Mouse (Mus musculus): ENCODE data around the gene Slc24a3. TPM values are rescaled to one million over a fixed set of nuclear protein-coding genes. Genes with fewer than 3 reads are reported as not detected.

Slc24a3 gene
- polyA plus RNA-seq, 1 experiment from 2014 or later, result 3.1 TPM

GRCm38 (mm10) chr2:145620709-145621108 is 453.2 kb downstream of the Slc24a3 start:
- ATAC-seq, result no peak
- Histone ChIP-seq H3K4me2 (ENCODE audit: low read depth, low read length) (no peak overlapping the region), H3K4me1 (ENCODE audit: control insufficient read depth, insufficient read depth, low read length) (peaks cover 8% of the 10 kb centered on the region; the same call in 1 of the 2 replicates), H3K27ac (ENCODE audit: low read length) (no peak overlapping the region), H3K27me3 (replicated peaks; ENCODE audit: control insufficient read depth, insufficient read depth, low read length) (no peaks in the 10 kb centered on the region), H3K4me3 (ENCODE audit: low read length) (no peak overlapping the region), H3K36me3 (ENCODE audit: control insufficient read depth, insufficient read depth, low read length) (no peaks in the 10 kb centered on the region), H3K9me3 (ENCODE audit: control insufficient read depth, low read length) (no peaks in the 10 kb centered on the region), H3K9ac (ENCODE audit: low read depth, low read length) (no peak overlapping the region)

GRCm38 (mm10) chr2:145621119-145621518 is 453.6 kb downstream of the Slc24a3 start:
- Histone ChIP-seq H3K4me1 (ENCODE audit: control insufficient read depth, insufficient read depth, low read length) (peaks cover 8% of the 10 kb centered on the region; the same call in 1 of the 2 replicates), H3K4me3 (ENCODE audit: low read length) (no peak overlapping the region), H3K9me3 (ENCODE audit: control insufficient read depth, low read length) (no peaks in the 10 kb centered on the region), H3K27me3 (replicated peaks; ENCODE audit: control insufficient read depth, insufficient read depth, low read length) (no peaks in the 10 kb centered on the region), H3K36me3 (ENCODE audit: control insufficient read depth, insufficient read depth, low read length) (no peaks in the 10 kb centered on the region), H3K9ac (ENCODE audit: low read depth, low read length) (no peak overlapping the region), H3K27ac (ENCODE audit: low read length) (no peak overlapping the region), H3K4me2 (ENCODE audit: low read depth, low read length) (no peak overlapping the region)
- ATAC-seq, result no peak
- WGBS, result 14% methylated on average over 9 of the region's 9 CpGs

GRCm38 (mm10) chr2:145631123-145631798 is 463.7 kb downstream of the Slc24a3 start:
- 78% methylated on average over 6 of the region's 6 CpGs for WGBS
- no peak for ATAC-seq
- Histone ChIP-seq H3K9me3 (ENCODE audit: control insufficient read depth, low read length) (no peaks in the 10 kb centered on the region), H3K4me1 (ENCODE audit: control insufficient read depth, insufficient read depth, low read length) (no peaks in the 10 kb centered on the region), H3K4me2 (ENCODE audit: low read depth, low read length) (no peak overlapping the region), H3K9ac (ENCODE audit: low read depth, low read length) (no peak overlapping the region), H3K36me3 (ENCODE audit: control insufficient read depth, insufficient read depth, low read length) (no peaks in the 10 kb centered on the region), H3K27ac (ENCODE audit: low read length) (no peak overlapping the region), H3K4me3 (ENCODE audit: low read length) (no peak overlapping the region), H3K27me3 (replicated peaks; ENCODE audit: control insufficient read depth, insufficient read depth, low read length) (no peaks in the 10 kb centered on the region)

- H3K4me3 ChIP-seq (ENCODE audit: low read length), result no peak overlapping the region
- peak; percentile 65; the same call in 1 of the 2 replicates for ATAC-seq
- H3K9me3 ChIP-seq (ENCODE audit: control insufficient read depth, low read length), result no peaks in the 10 kb centered on the region
- H3K9ac ChIP-seq (ENCODE audit: low read depth, low read length), result no peak overlapping the region
- 36% methylated on average over 4 of the region's 4 CpGs for WGBS
- no peak overlapping the region for H3K27ac ChIP-seq (ENCODE audit: low read length)
- H3K4me2 ChIP-seq (ENCODE audit: low read depth, low read length), result no peak overlapping the region
- H3K36me3 ChIP-seq (ENCODE audit: control insufficient read depth, insufficient read depth, low read length), result no peaks in the 10 kb centered on the region
- no peaks in the 10 kb centered on the region for H3K27me3 ChIP-seq (replicated peaks; ENCODE audit: control insufficient read depth, insufficient read depth, low read length)
- H3K4me1 ChIP-seq (ENCODE audit: control insufficient read depth, insufficient read depth, low read length), result no peaks in the 10 kb centered on the region
These were observed 464.2 kb downstream of the Slc24a3 start for GRCm38 (mm10) chr2:145631799-145632174.

GRCm38 (mm10) chr2:145633811-145634210 is 466.3 kb downstream of the Slc24a3 start:
- Histone ChIP-seq H3K9ac (ENCODE audit: low read depth, low read length) (no peak overlapping the region), H3K27me3 (replicated peaks; ENCODE audit: control insufficient read depth, insufficient read depth, low read length) (no peaks in the 10 kb centered on the region), H3K9me3 (ENCODE audit: control insufficient read depth, low read length) (no peaks in the 10 kb centered on the region), H3K4me3 (ENCODE audit: low read length) (no peak overlapping the region), H3K27ac (ENCODE audit: low read length) (peak overlapping the region; percentile 7; the same call in 1 of the 2 replicates), H3K4me2 (ENCODE audit: low read depth, low read length) (no peak overlapping the region), H3K36me3 (ENCODE audit: control insufficient read depth, insufficient read depth, low read length) (no peaks in the 10 kb centered on the region), H3K4me1 (ENCODE audit: control insufficient read depth, insufficient read depth, low read length) (no peaks in the 10 kb centered on the region)
- ATAC-seq, result no peak
- WGBS, result 62% methylated on average over 5 of the region's 5 CpGs

- no peaks in the 10 kb centered on the region for H3K9me3 ChIP-seq (ENCODE audit: control insufficient read depth, low read length)
- ATAC-seq, result no peak
- 70% methylated on average over 21 of the region's 21 CpGs for WGBS
- H3K27ac ChIP-seq (ENCODE audit: low read length), result no peak overlapping the region
- H3K36me3 ChIP-seq (ENCODE audit: control insufficient read depth, insufficient read depth, low read length), result no peaks in the 10 kb centered on the region
- H3K27me3 ChIP-seq (replicated peaks; ENCODE audit: control insufficient read depth, insufficient read depth, low read length), result no peaks in the 10 kb centered on the region
- no peak overlapping the region for H3K9ac ChIP-seq (ENCODE audit: low read depth, low read length)
- no peak overlapping the region for H3K4me2 ChIP-seq (ENCODE audit: low read depth, low read length)
- H3K4me1 ChIP-seq (ENCODE audit: control insufficient read depth, insufficient read depth, low read length), result no peaks in the 10 kb centered on the region
- H3K4me3 ChIP-seq (ENCODE audit: low read length), result no peak overlapping the region
These were observed 472.9 kb downstream of the Slc24a3 start for GRCm38 (mm10) chr2:145640255-145640984.

- Histone ChIP-seq H3K9ac (ENCODE audit: low read depth, low read length) (no peak overlapping the region), H3K9me3 (ENCODE audit: control insufficient read depth, low read length) (no peaks in the 10 kb centered on the region), H3K4me1 (ENCODE audit: control insufficient read depth, insufficient read depth, low read length) (no peaks in the 10 kb centered on the region; the same call in 1 of the 2 replicates), H3K36me3 (ENCODE audit: control insufficient read depth, insufficient read depth, low read length) (no peaks in the 10 kb centered on the region), H3K4me3 (ENCODE audit: low read length) (no peak overlapping the region), H3K4me2 (ENCODE audit: low read depth, low read length) (no peak overlapping the region), H3K27ac (ENCODE audit: low read length) (0 out of 2 replicates have a peak overlapping the region, but pooled peaks have one; percentile 41), H3K27me3 (replicated peaks; ENCODE audit: control insufficient read depth, insufficient read depth, low read length) (no peaks in the 10 kb centered on the region)
- 26% methylated on average over 12 of the region's 12 CpGs for WGBS
- peak; percentile 76 for ATAC-seq
These were observed 487.9 kb downstream of the Slc24a3 start for GRCm38 (mm10) chr2:145655373-145655960.

GRCm38 (mm10) chr2:145656121-145656520 is 488.6 kb downstream of the Slc24a3 start:
- H3K4me1 ChIP-seq (ENCODE audit: control insufficient read depth, insufficient read depth, low read length), result no peaks in the 10 kb centered on the region; the same call in 1 of the 2 replicates
- no peaks in the 10 kb centered on the region for H3K9me3 ChIP-seq (ENCODE audit: control insufficient read depth, low read length)
- H3K27ac ChIP-seq (ENCODE audit: low read length), result 0 out of 2 replicates have a peak overlapping the region, but pooled peaks have one; percentile 41
- H3K4me2 ChIP-seq (ENCODE audit: low read depth, low read length), result no peak overlapping the region
- H3K4me3 ChIP-seq (ENCODE audit: low read length), result no peak overlapping the region
- H3K9ac ChIP-seq (ENCODE audit: low read depth, low read length), result no peak overlapping the region
- H3K27me3 ChIP-seq (replicated peaks; ENCODE audit: control insufficient read depth, insufficient read depth, low read length), result no peaks in the 10 kb centered on the region
- ATAC-seq, result no peak
- no peaks in the 10 kb centered on the region for H3K36me3 ChIP-seq (ENCODE audit: control insufficient read depth, insufficient read depth, low read length)
- WGBS, result 80% methylated on average over 3 of the region's 3 CpGs

- no peak for ATAC-seq
- H3K4me3 ChIP-seq (ENCODE audit: low read length), result no peak overlapping the region
- WGBS, result 62% methylated on average over 1 of the region's 1 CpGs
These were observed 489.2 kb downstream of the Slc24a3 start for GRCm38 (mm10) chr2:145656716-145657115.

More at GRCm38 (mm10) chr2:145656716-145657115, 489.2 kb downstream of the Slc24a3 start:
- Histone ChIP-seq H3K27ac (ENCODE audit: low read length) (no peak overlapping the region), H3K9ac (ENCODE audit: low read depth, low read length) (no peak overlapping the region), H3K9me3 (ENCODE audit: control insufficient read depth, low read length) (no peaks in the 10 kb centered on the region), H3K4me2 (ENCODE audit: low read depth, low read length) (no peak overlapping the region), H3K4me1 (ENCODE audit: control insufficient read depth, insufficient read depth, low read length) (no peaks in the 10 kb centered on the region; the same call in 1 of the 2 replicates), H3K36me3 (ENCODE audit: control insufficient read depth, insufficient read depth, low read length) (no peaks in the 10 kb centered on the region), H3K27me3 (replicated peaks; ENCODE audit: control insufficient read depth, insufficient read depth, low read length) (no peaks in the 10 kb centered on the region)

Measured in intestine, embryonic 16.5 days (tissue).